Mouse (Mus musculus): ENCODE measurements around the gene Actr2. TPM values are rescaled to one million over a fixed set of nuclear protein-coding genes. Genes with fewer than 3 reads are reported as not detected.
A peak's percentile ranks its signal among the peaks of the same experiment; 100 is the strongest.
"Not testable (repeated sequence)": the region's sequence is repeated elsewhere in the genome, so short reads cannot be mapped to it uniquely, and the experiment has no call there.

Actr2 gene
- polyA plus RNA-seq, 1 experiment from 2014 or later = 153 TPM

- Histone ChIP-seq H3K4me3 (no peak overlapping the region), H3K27me3 (no peaks in the 10 kb centered on the region), H3K27ac (no peak overlapping the region), H3K36me3 (no peaks in the 10 kb centered on the region), H3K9ac (no peak overlapping the region), H3K4me1 (no peaks in the 10 kb centered on the region), H3K9me3 (replicated peaks) (no peaks in the 10 kb centered on the region), H3K4me2 (replicated peaks) (no peak overlapping the region)
- WGBS = 89% methylated on average over 6 of the region's 6 CpGs
- ATAC-seq (ENCODE audit: low FRiP score) = no peak
Observed at GRCm38 (mm10) chr11:20138498-20139208, 25.9 kb upstream of the Actr2 start.

- Histone ChIP-seq H3K27ac (no peak overlapping the region), H3K4me2 (replicated peaks) (no peak overlapping the region), H3K9ac (no peak overlapping the region), H3K36me3 (no peaks in the 10 kb centered on the region), H3K4me3 (no peak overlapping the region), H3K4me1 (no peaks in the 10 kb centered on the region; the same call in 1 of the 2 replicates), H3K9me3 (replicated peaks) (no peaks in the 10 kb centered on the region), H3K27me3 (no peaks in the 10 kb centered on the region)
- ATAC-seq (ENCODE audit: low FRiP score) = no peak
- 87% methylated on average over 2 of the region's 2 CpGs for WGBS
Observed at GRCm38 (mm10) chr11:20137872-20138271, 25.2 kb upstream of the Actr2 start.

- Histone ChIP-seq H3K4me2 (replicated peaks) (no peak overlapping the region), H3K36me3 (no peaks in the 10 kb centered on the region), H3K27ac (no peak overlapping the region), H3K4me3 (no peak overlapping the region), H3K9ac (no peak overlapping the region), H3K9me3 (replicated peaks) (no peaks in the 10 kb centered on the region), H3K4me1 (no peaks in the 10 kb centered on the region; the same call in 1 of the 2 replicates), H3K27me3 (0 out of 2 replicates have a peak, but pooled peaks cover 2% of the 10 kb centered on the region)
- ATAC-seq (ENCODE audit: low FRiP score) = no peak
- WGBS = 77% methylated on average over 6 of the region's 6 CpGs
Observed at GRCm38 (mm10) chr11:20136314-20136713, 23.6 kb upstream of the Actr2 start.

- not testable (repeated sequence) for H3K4me2 ChIP-seq (replicated peaks); H3K27me3 ChIP-seq; ATAC-seq (ENCODE audit: low FRiP score); H3K4me1 ChIP-seq; H3K27ac ChIP-seq; H3K36me3 ChIP-seq; H3K9ac ChIP-seq; H3K4me3 ChIP-seq; H3K9me3 ChIP-seq (replicated peaks)
- WGBS = 56% methylated on average over 3 of the region's 3 CpGs
Observed at GRCm38 (mm10) chr11:20134869-20135268, 22.2 kb upstream of the Actr2 start.

GRCm38 (mm10) chr11:20133721-20134120, 21.0 kb upstream of the Actr2 start:
- Histone ChIP-seq H3K4me2 (replicated peaks) (no peak overlapping the region), H3K4me1 (no peaks in the 10 kb centered on the region; the same call in 1 of the 2 replicates), H3K27me3 (0 out of 2 replicates have a peak, but pooled peaks cover 2% of the 10 kb centered on the region), H3K27ac (no peak overlapping the region), H3K9ac (no peak overlapping the region), H3K9me3 (replicated peaks) (no peaks in the 10 kb centered on the region), H3K4me3 (no peak overlapping the region), H3K36me3 (no peaks in the 10 kb centered on the region)
- WGBS = 93% methylated on average over 1 of the region's 1 CpGs
- no peak for ATAC-seq (ENCODE audit: low FRiP score)

GRCm38 (mm10) chr11:20132955-20133562, 20.3 kb upstream of the Actr2 start:
- no peak for ATAC-seq (ENCODE audit: low FRiP score)

GRCm38 (mm10) chr11:20126673-20127516, 14.2 kb upstream of the Actr2 start:
- Histone ChIP-seq H3K36me3 (no peaks in the 10 kb centered on the region), H3K27me3 (0 out of 2 replicates have a peak, but pooled peaks cover 2% of the 10 kb centered on the region), H3K9me3 (replicated peaks) (no peaks in the 10 kb centered on the region), H3K27ac (no peak overlapping the region), H3K4me3 (no peak overlapping the region), H3K4me2 (replicated peaks) (no peak overlapping the region), H3K4me1 (no peaks in the 10 kb centered on the region), H3K9ac (no peak overlapping the region)
- WGBS = 77% methylated on average over 10 of the region's 10 CpGs
- no peak for ATAC-seq (ENCODE audit: low FRiP score)

More at GRCm38 (mm10) chr11:20132955-20133562, 20.3 kb upstream of the Actr2 start:
- H3K9ac ChIP-seq = no peak overlapping the region
- H3K27ac ChIP-seq = no peak overlapping the region
- H3K9me3 ChIP-seq (replicated peaks) = no peaks in the 10 kb centered on the region
- H3K36me3 ChIP-seq = no peaks in the 10 kb centered on the region
- no peak overlapping the region for H3K4me3 ChIP-seq
- H3K4me2 ChIP-seq (replicated peaks) = no peak overlapping the region
- no peaks in the 10 kb centered on the region; the same call in 1 of the 2 replicates for H3K4me1 ChIP-seq
- H3K27me3 ChIP-seq = 0 out of 2 replicates have a peak, but pooled peaks cover 2% of the 10 kb centered on the region
- WGBS = 37% methylated on average over 11 of the region's 12 CpGs

GRCm38 (mm10) chr11:20125423-20125822, 12.7 kb upstream of the Actr2 start:
- 84% methylated on average over 1 of the region's 1 CpGs for WGBS
- Histone ChIP-seq H3K36me3 (no peaks in the 10 kb centered on the region), H3K27ac (no peak overlapping the region), H3K4me3 (no peak overlapping the region), H3K9me3 (replicated peaks) (no peaks in the 10 kb centered on the region), H3K4me1 (no peaks in the 10 kb centered on the region), H3K4me2 (replicated peaks) (no peak overlapping the region), H3K9ac (no peak overlapping the region), H3K27me3 (no peaks in the 10 kb centered on the region)
- ATAC-seq (ENCODE audit: low FRiP score) = no peak

GRCm38 (mm10) chr11:20116701-20117100, 4.0 kb upstream of the Actr2 start:
- H3K36me3 ChIP-seq = no peaks in the 10 kb centered on the region
- H3K27me3 ChIP-seq = no peaks in the 10 kb centered on the region
- H3K27ac ChIP-seq = no peak overlapping the region
- H3K4me3 ChIP-seq = no peak overlapping the region
- H3K9ac ChIP-seq = no peak overlapping the region
- H3K9me3 ChIP-seq (replicated peaks) = no peaks in the 10 kb centered on the region
- H3K4me2 ChIP-seq (replicated peaks) = no peak overlapping the region
- 89% methylated on average over 4 of the region's 4 CpGs for WGBS
- no peak for ATAC-seq (ENCODE audit: low FRiP score)
- peaks cover 2% of the 10 kb centered on the region for H3K4me1 ChIP-seq

GRCm38 (mm10) chr11:20116030-20116551, 3.4 kb upstream of the Actr2 start:
- no peak for ATAC-seq (ENCODE audit: low FRiP score)
- no peaks in the 10 kb centered on the region for H3K36me3 ChIP-seq
- no peak overlapping the region for H3K4me3 ChIP-seq
- no peaks in the 10 kb centered on the region for H3K9me3 ChIP-seq (replicated peaks)
- no peak overlapping the region for H3K4me2 ChIP-seq (replicated peaks)
- no peak overlapping the region for H3K9ac ChIP-seq
- WGBS = 76% methylated on average over 5 of the region's 5 CpGs
- no peaks in the 10 kb centered on the region for H3K27me3 ChIP-seq
- H3K27ac ChIP-seq = no peak overlapping the region
- peaks cover 6% of the 10 kb centered on the region for H3K4me1 ChIP-seq

GRCm38 (mm10) chr11:20112006-20112740, 540 bp downstream of the Actr2 start:
- no peaks in the 10 kb centered on the region for H3K9me3 ChIP-seq (replicated peaks)
- H3K36me3 ChIP-seq = peaks cover 12% of the 10 kb centered on the region; the same call in 1 of the 2 replicates
- peak overlapping the region; percentile 74 for H3K4me3 ChIP-seq
- peak overlapping the region; percentile 89 for H3K9ac ChIP-seq
- H3K27ac ChIP-seq = peak overlapping the region; percentile 92
- H3K27me3 ChIP-seq = no peaks in the 10 kb centered on the region
- H3K4me2 ChIP-seq (replicated peaks) = peak overlapping the region; percentile 61
- ATAC-seq (ENCODE audit: low FRiP score) = peak; percentile 81
- H3K4me1 ChIP-seq = peaks cover 11% of the 10 kb centered on the region
- WGBS = 1% methylated on average over 37 of the region's 50 CpGs

Data from hindbrain, embryonic 12.5 days (tissue).